Comparison of ENCODE assay signal across 25 mouse cellular contexts in the genomic region with DNA sequence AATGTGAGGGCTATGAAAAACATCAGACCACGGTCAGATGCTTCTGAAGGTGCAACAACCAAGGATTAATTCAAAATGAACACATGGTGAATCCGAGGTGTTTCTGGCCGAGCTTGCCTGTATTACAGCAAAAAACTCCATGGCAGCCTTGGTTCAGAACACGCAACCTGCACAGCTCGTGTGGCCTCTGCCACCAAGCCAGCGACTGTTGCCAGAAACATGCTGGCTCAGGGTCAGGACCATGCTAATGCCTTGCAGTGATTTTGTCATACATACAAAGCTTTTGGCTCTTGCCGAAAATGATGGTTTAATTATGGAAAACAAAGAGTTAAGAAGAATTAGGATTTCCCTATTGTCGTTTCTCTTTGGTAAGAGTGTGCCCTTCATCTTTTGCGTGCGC. TPM values are rescaled to one million over a fixed set of nuclear protein-coding genes. Genes with fewer than 3 reads are reported as not detected.
DNase-seq lines count a peak whose midpoint lies in the region; ATAC-seq lines count a peak whose summit lies in the region.
"Had no signal": no experiment of that assay in that cellular context is flagged by ENCODE, and none has a peak within 500 bp of the region (broad histone marks: within the 10 kb centered on the region; RNA-seq: fewer than 3 reads in every experiment).

No protein-coding gene starts in this region.

- H3K9ac ChIP-seq in midbrain, embryonic 11.5 days (ENCODE audit: low read length) = no peak overlapping the region
- no peak overlapping the region for H3K9ac ChIP-seq in midbrain, embryonic 13.5 days (replicated peaks)

- H3K36me3 ChIP-seq in midbrain, embryonic 11.5 days (ENCODE audit: control insufficient read depth, insufficient read depth, low read length) = peaks cover 29% of the 10 kb centered on the region
- H3K36me3 ChIP-seq in midbrain, embryonic 13.5 days = peaks cover 96% of the 10 kb centered on the region

- H3K9me3 ChIP-seq in midbrain, embryonic 11.5 days (ENCODE audit: control insufficient read depth, low read length) = no peaks in the 10 kb centered on the region
- H3K9me3 ChIP-seq in midbrain, embryonic 13.5 days = no peaks in the 10 kb centered on the region
- H3K9me3 ChIP-seq: G1E had no signal

- H3K4me2 ChIP-seq in midbrain, embryonic 11.5 days = no peak overlapping the region
- H3K4me2 ChIP-seq in midbrain, embryonic 13.5 days (replicated peaks) = no peak overlapping the region

- no peaks in the 10 kb centered on the region for H3K4me1 ChIP-seq in midbrain, embryonic 11.5 days (ENCODE audit: control insufficient read depth, insufficient read depth, low read length)
- no peaks in the 10 kb centered on the region; the same call in 1 of the 2 replicates for H3K4me1 ChIP-seq in midbrain, embryonic 13.5 days (replicated peaks)

- 92% methylated on average over 10 of the region's 10 CpGs for WGBS in midbrain, embryonic 11.5 days
- WGBS in midbrain, embryonic 13.5 days = 91% methylated on average over 10 of the region's 10 CpGs

- no peaks in the 10 kb centered on the region for H3K27me3 ChIP-seq in midbrain, embryonic 11.5 days (ENCODE audit: control insufficient read depth, insufficient read depth, low read length)
- no peaks in the 10 kb centered on the region for H3K27me3 ChIP-seq in midbrain, embryonic 13.5 days
- H3K27me3 ChIP-seq: CH12.LX, Patski had no signal

- no peak for ATAC-seq in cerebellum, adult (ENCODE audit: insufficient number of reproducible peaks, low FRiP score, low TSS enrichment)
- no peak for ATAC-seq in midbrain, embryonic 11.5 days (ENCODE audit: low FRiP score)
- no peak for ATAC-seq in midbrain, embryonic 13.5 days
- ATAC-seq: activated CD4-positive, CD25-positive, alpha-beta regulatory T cell, adult 4 months; CD4-positive, CD25-positive, alpha-beta regulatory T cell, adult 4 months; Patski had no signal

- H3K27ac ChIP-seq in midbrain, embryonic 11.5 days (ENCODE audit: low read depth, low read length) = no peak overlapping the region
- no peak overlapping the region for H3K27ac ChIP-seq in midbrain, embryonic 13.5 days

- peak; percentile 58 for DNase-seq in adrenal gland, postnatal 14 days
- no peak for DNase-seq in adrenal gland, postnatal 36 days
- peak; percentile 74 to 78 for DNase-seq in cerebellum, postnatal 10 days
- peak; percentile 63 to 73 for DNase-seq in cerebellum, postnatal 14 days
- DNase-seq in cerebellum, adult 11-12 months = no peak
- peak; percentile 28 for DNase-seq in midbrain, embryonic 11.5 days (ENCODE audit: low spot score, missing footprints)
- DNase-seq: adrenal gland, adult 2 months; adrenal gland, adult 8-10 months; adrenal gland, postnatal 10 days; adrenal gland, postnatal 25 days; B cell, adult 2 months; cerebellum, adult 11 months; cerebellum, adult 18-20 months; cerebellum, adult 2 months; cerebellum, adult 8-10 months; cerebellum, adult 9-10 months had no signal

- H3K4me3 ChIP-seq in midbrain, embryonic 11.5 days (ENCODE audit: low read depth, low read length) = no peak overlapping the region
- H3K4me3 ChIP-seq in midbrain, embryonic 13.5 days (replicated peaks) = no peak overlapping the region

RNA-seq across cellular contexts. Expression of gene Capn11, which starts 8.9 kb away (rescaled TPM):
- 0.11 and 0.49 TPM in 2 replicates for total RNA-seq in adrenal gland, postnatal 14 days (2021)
- total RNA-seq in adrenal gland, postnatal 36 days (2021) = not detected
- 0.52 and 0.84 TPM in 2 replicates for polyA plus RNA-seq in midbrain, embryonic 11.5 days (2014; fragmentation: Nextera tagmentation; extraction: Ambion mirVana)
- polyA plus RNA-seq in midbrain, embryonic 13.5 days (2015; fragmentation: Nextera tagmentation; extraction: Ambion mirVana) = 0.52 and 0.92 TPM in 2 replicates
- total RNA-seq: CH12.LX, ES-E14, G1E, MEL had no signal
- polyA plus RNA-seq: adrenal gland, adult 2 months; G1E; Patski had no signal

RNA-seq across cellular contexts. Expression of gene Mrpl14, which starts 18.1 kb away (rescaled TPM):
- total RNA-seq in adrenal gland, postnatal 14 days (2021) = 119 and 122 TPM in 2 replicates
- total RNA-seq in adrenal gland, postnatal 36 days (2021) = 100 to 1,000 TPM; 115 to 118 TPM
- polyA plus RNA-seq in midbrain, embryonic 11.5 days (2014; fragmentation: Nextera tagmentation; extraction: Ambion mirVana) = 111 and 114 TPM in 2 replicates
- polyA plus RNA-seq in midbrain, embryonic 13.5 days (2015; fragmentation: Nextera tagmentation; extraction: Ambion mirVana) = 115 and 121 TPM in 2 replicates

RNA-seq across cellular contexts. Expression of gene Tmem63b, which starts 18.7 kb away (rescaled TPM):
- total RNA-seq in adrenal gland, postnatal 14 days (2021) = 45.4 and 48.1 TPM in 2 replicates
- 10 to 100 TPM; 40.0 to 45.2 TPM for total RNA-seq in adrenal gland, postnatal 36 days (2021)
- 43.3 and 49.3 TPM in 2 replicates for polyA plus RNA-seq in midbrain, embryonic 11.5 days (2014; fragmentation: Nextera tagmentation; extraction: Ambion mirVana)
- 124 and 133 TPM in 2 replicates for polyA plus RNA-seq in midbrain, embryonic 13.5 days (2015; fragmentation: Nextera tagmentation; extraction: Ambion mirVana)

Comparison
In these comparisons a context has a peak if more than half of its experiments do, and no peak if none do; other contexts are left out.
1. DNase-seq: peak in adrenal gland, postnatal 14 days (single experiment), cerebellum, postnatal 10 days (2 of 2), cerebellum, postnatal 14 days (2 of 2) and midbrain, embryonic 11.5 days (single experiment); none in adrenal gland, postnatal 36 days (0 of 2) and cerebellum, adult 11-12 months (single experiment).